Mouse (Mus musculus) embryonic facial prominence, embryonic 11.5 days (tissue): Measurements from ENCODE around the gene Kcnc1. TPM values are rescaled to one million over a fixed set of nuclear protein-coding genes. Genes with fewer than 3 reads are reported as not detected.

ENCODE experiments used
- ATAC-seq: fragments of 200-750 bp; cut with Nextera tagmentation; replicated peaks from 2 replicates; pipeline ENCODE4 v1.8.0; 2017; ENCODE audit warnings: low read depth; ENCODE audit not compliant: insufficient number of reproducible peaks, low FRiP score, low TSS enrichment
- DNase-seq: peaks from one replicate; pipeline ENCODE4 v3.0.0-alpha.2; 2015; ENCODE audit warnings: low spot score
- H3K27ac ChIP-seq: fragments of 300-500 bp; sonication (generic); replicated peaks from 2 replicates; pipeline ENCODE4 v1.5.1; 2014; ENCODE audit warnings: mild to moderate bottlenecking, low read depth, low read length, control low read depth
- H3K27me3 ChIP-seq: fragments of 300-500 bp; sonication (generic); 2 replicates; pipeline ENCODE4 v1.6.1; 2014; ENCODE audit warnings: mild to moderate bottlenecking, low read length, moderate library complexity, mixed read lengths; ENCODE audit not compliant: control insufficient read depth, insufficient read depth
- H3K36me3 ChIP-seq: fragments of 300-500 bp; sonication (generic); replicated peaks from 2 replicates; pipeline ENCODE4 v1.6.1; 2014; ENCODE audit warnings: low read depth, mild to moderate bottlenecking, low read length, moderate library complexity, mixed read lengths; ENCODE audit not compliant: control insufficient read depth, insufficient read depth
- H3K4me1 ChIP-seq: fragments of 300-500 bp; sonication (generic); 2 replicates; pipeline ENCODE4 v1.6.1; 2014; ENCODE audit warnings: low read length, mixed read lengths; ENCODE audit not compliant: control insufficient read depth, insufficient read depth
- H3K4me2 ChIP-seq: fragments of 300-500 bp; sonication (generic); 2 replicates; pipeline ENCODE4 v1.6.1; 2014; ENCODE audit warnings: low read depth, mild to moderate bottlenecking, control low read depth, low read length, moderate library complexity
- H3K4me3 ChIP-seq: fragments of 300-500 bp; sonication (generic); 2 replicates; pipeline ENCODE4 v1.5.1; 2014; ENCODE audit warnings: low read depth, low read length, control low read depth
- H3K9ac ChIP-seq: fragments of 300-500 bp; sonication (generic); replicated peaks from 2 replicates; pipeline ENCODE4 v1.6.1; 2014; ENCODE audit warnings: mild to moderate bottlenecking, control low read depth, low read length
- H3K9me3 ChIP-seq: fragments of 300-500 bp; sonication (generic); replicated peaks from 2 replicates; pipeline ENCODE4 v1.6.1; 2016; ENCODE audit warnings: mild to moderate bottlenecking, low read length, inconsistent platforms, mixed read lengths; ENCODE audit not compliant: control insufficient read depth
- WGBS: fragments of 180-500 bp; shearing (Covaris S2); extraction: QIAGEN DNeasy Blood & Tissue Kit; methylation state at CpG from one replicate; pipeline ENCODE4 v1.1.7; 2014; 5-methylcytosine and 5-hydroxymethylcytosine counted together
- polyA plus RNA-seq: library from polyadenylated mRNA; unstranded; fragments of >200 nt; fragmentation: Nextera tagmentation; extraction: Ambion mirVana; gene quantifications from 2 replicates; pipeline ENCODE4 v1.2.1, GENCODE M21; 2014

Gene Kcnc1
- polyA plus RNA-seq, 1 experiment from 2014 or later, result 0.55 TPM

DNA sequence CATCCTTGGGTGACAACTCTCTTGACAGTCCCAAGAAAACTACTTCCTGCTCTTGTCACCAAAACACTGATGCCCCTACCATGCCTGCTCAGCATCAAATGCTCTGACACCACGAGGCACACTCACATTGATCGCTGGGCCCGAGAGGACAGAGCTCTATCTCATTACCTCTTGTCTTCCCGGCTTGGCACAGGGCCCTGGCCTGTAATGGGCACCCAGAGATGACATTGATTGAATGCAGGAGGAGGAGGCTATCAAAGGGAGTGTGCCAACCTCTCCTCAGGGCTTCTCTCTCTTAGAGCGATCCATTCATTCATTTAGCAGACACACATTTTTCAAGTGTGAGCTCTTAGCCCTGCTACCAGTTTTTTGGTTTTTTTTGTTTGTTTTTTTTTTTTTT lies 79.2 kb downstream of the Kcnc1 start:
- H3K36me3 ChIP-seq, result no peaks in the 10 kb centered on the region
- no peak overlapping the region for H3K27ac ChIP-seq
- no peak overlapping the region for H3K9ac ChIP-seq
- H3K9me3 ChIP-seq, result no peaks in the 10 kb centered on the region
- ATAC-seq (no peak), DNase-seq (no peak)
- no peaks in the 10 kb centered on the region for H3K4me1 ChIP-seq
- H3K4me2 ChIP-seq, result no peak overlapping the region
- H3K27me3 ChIP-seq, result no peaks in the 10 kb centered on the region
- no peak overlapping the region for H3K4me3 ChIP-seq
- WGBS, result 90% methylated on average over 5 of the region's 5 CpGs

DNA sequence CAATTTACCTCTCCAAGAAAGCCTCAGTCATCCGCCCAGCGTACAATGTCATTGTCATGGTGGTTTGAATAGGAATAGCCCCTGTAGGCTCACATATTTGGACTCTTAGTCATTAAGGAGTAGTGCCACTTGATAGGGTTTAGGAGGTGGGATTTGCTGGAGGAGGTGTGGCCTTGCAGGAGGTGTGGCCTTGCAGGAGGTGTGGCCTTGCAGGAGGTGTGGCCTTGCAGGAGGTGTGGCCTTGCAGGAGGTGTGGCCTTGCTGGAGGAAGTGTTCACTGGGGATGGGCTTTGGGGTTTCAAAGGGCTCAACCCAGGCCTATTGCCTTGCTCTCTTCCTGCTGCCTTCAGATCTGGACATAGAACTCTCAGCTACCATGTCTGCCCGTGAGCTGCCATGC lies 81.2 kb downstream of the Kcnc1 start:
- Histone ChIP-seq H3K9me3 (no peaks in the 10 kb centered on the region), H3K27ac (no peak overlapping the region), H3K27me3 (no peaks in the 10 kb centered on the region), H3K4me2 (no peak overlapping the region), H3K36me3 (no peaks in the 10 kb centered on the region), H3K9ac (no peak overlapping the region), H3K4me3 (no peak overlapping the region), H3K4me1 (no peaks in the 10 kb centered on the region)
- ATAC-seq (no peak), DNase-seq (no peak)
- WGBS, result 89% methylated on average over 3 of the region's 3 CpGs

DNA sequence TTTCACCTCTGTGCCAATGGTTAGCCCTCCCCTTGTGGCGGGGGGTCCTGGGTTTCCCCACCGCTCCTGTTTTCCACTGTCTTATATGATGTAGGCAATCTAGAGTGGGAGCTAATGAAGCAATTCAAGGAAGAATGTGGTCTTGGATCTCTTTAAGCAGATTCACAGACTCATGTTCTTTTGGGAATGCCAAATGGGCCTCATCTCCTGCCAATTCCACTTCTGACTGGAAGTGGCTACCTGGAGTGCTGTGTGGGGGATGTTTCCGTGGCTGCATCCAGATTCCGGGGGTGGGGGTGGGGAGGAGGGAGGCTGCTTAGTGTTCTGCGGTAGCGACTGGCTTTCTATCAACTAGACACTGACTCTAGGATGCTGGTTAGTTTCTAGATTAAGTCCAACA lies 83.5 kb downstream of the Kcnc1 start:
- no peak for ATAC-seq
- Histone ChIP-seq H3K4me2 (no peak overlapping the region), H3K36me3 (no peaks in the 10 kb centered on the region), H3K4me3 (no peak overlapping the region), H3K27me3 (no peaks in the 10 kb centered on the region), H3K9me3 (no peaks in the 10 kb centered on the region), H3K27ac (no peak overlapping the region), H3K9ac (no peak overlapping the region), H3K4me1 (no peaks in the 10 kb centered on the region)
- no peak for DNase-seq
- WGBS, result 67% methylated on average over 6 of the region's 6 CpGs

DNA sequence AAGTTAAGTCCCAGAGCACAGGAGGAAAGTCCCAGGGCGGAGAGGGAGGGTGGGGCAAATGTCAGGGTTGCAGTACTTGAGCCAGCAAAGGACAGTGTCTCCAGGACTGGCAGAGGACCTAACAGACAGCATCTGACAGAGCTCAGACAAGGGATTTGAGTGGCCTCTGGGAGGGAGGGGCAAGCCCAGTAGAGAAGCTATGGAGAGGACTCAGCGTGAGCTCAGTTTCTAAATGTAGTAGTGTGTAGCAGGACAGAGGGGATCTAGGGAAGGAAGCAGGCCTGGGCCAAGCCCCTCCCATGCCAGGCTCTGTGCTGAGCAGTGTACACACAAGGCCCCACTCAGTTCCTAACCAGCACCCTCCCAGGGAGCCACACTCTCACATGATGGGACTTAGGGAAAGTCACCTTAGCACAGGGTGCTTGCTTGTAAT lies 85.8 kb downstream of the Kcnc1 start:
- Histone ChIP-seq H3K4me2 (no peak overlapping the region), H3K9ac (no peak overlapping the region), H3K27me3 (no peaks in the 10 kb centered on the region), H3K36me3 (no peaks in the 10 kb centered on the region), H3K9me3 (no peaks in the 10 kb centered on the region), H3K4me1 (no peaks in the 10 kb centered on the region), H3K4me3 (no peak overlapping the region), H3K27ac (no peak overlapping the region)
- DNase-seq (no peak), ATAC-seq (no peak)
- WGBS, result 50% methylated on average over 2 of the region's 2 CpGs

DNA sequence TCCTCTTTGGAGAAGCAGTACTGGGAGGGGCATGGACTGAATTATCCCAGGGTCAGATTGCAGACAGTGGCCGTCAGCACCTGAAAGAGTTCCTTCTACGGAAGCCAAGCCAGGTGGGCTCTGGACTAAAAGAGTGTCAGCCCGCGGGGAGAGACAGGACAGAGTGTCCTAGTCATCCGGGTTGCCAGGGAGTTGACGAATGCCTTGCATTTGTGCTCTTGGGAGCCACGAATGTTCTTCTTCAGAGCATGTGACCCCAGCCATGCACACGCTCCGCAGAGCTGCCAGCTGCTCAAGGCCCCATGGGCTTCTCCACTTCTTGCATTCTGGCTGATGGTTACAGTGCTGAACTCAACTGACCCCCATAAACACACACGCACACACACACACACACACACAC lies 86.8 kb downstream of the Kcnc1 start:
- no peak overlapping the region for H3K4me2 ChIP-seq
- H3K9me3 ChIP-seq, result no peaks in the 10 kb centered on the region
- no peak overlapping the region for H3K27ac ChIP-seq
- no peaks in the 10 kb centered on the region for H3K4me1 ChIP-seq
- DNase-seq (no peak), ATAC-seq (no peak)
- 68% methylated on average over 10 of the region's 10 CpGs for WGBS
- no peak overlapping the region for H3K4me3 ChIP-seq
- H3K9ac ChIP-seq, result no peak overlapping the region
- H3K36me3 ChIP-seq, result no peaks in the 10 kb centered on the region
- no peaks in the 10 kb centered on the region for H3K27me3 ChIP-seq

DNA sequence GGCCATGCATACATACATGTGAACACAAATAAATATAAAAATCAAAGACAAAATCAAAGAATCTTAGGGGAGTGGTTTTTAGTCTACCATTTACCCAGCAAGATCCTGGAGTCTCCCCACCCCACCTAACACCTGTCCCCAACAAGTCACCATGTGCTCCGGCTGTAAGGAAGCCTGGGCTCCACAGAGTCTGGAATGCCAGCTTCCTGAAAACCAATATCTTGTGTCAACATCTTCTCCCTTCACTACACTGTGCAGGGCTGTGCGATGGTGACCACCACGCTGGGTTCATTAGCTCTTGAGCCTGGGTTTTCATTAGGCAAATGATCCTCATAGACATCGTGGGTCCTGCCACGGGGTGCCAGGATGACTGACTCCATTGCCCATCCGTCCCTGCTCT lies 87.9 kb downstream of the Kcnc1 start:
- no peaks in the 10 kb centered on the region for H3K27me3 ChIP-seq
- H3K9me3 ChIP-seq, result no peaks in the 10 kb centered on the region
- no peak overlapping the region for H3K4me2 ChIP-seq
- no peaks in the 10 kb centered on the region for H3K36me3 ChIP-seq
- ATAC-seq, result no peak
- WGBS, result 78% methylated on average over 6 of the region's 6 CpGs
- no peaks in the 10 kb centered on the region for H3K4me1 ChIP-seq
- no peak overlapping the region for H3K27ac ChIP-seq
- H3K9ac ChIP-seq, result no peak overlapping the region
- no peak for DNase-seq
- H3K4me3 ChIP-seq, result no peak overlapping the region

DNA sequence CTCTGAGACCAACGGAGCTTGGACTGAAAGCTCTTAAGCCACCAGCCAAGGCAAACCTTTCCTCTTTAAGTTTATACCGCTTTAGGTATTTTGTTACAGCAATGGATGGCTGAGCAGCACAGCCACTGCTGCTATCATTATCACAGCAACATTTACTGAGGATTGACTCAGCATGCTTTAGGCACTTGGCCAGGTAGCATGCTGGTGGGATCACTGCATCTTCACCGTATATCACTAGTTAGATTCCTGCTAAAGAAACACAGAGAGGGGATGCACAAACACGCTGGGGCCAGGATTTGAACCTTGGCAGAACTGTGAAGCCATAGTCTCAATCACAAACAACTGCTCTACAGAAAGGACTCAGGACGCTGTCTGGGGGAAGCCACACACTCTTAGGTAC lies 90.5 kb downstream of the Kcnc1 start:
- DNase-seq (no peak), ATAC-seq (no peak)
- no peaks in the 10 kb centered on the region for H3K9me3 ChIP-seq
- H3K27me3 ChIP-seq, result no peaks in the 10 kb centered on the region
- no peaks in the 10 kb centered on the region for H3K4me1 ChIP-seq
- 81% methylated on average over 5 of the region's 5 CpGs for WGBS
- no peak overlapping the region for H3K27ac ChIP-seq
- no peak overlapping the region for H3K4me3 ChIP-seq
- H3K4me2 ChIP-seq, result no peak overlapping the region
- no peaks in the 10 kb centered on the region for H3K36me3 ChIP-seq
- no peak overlapping the region for H3K9ac ChIP-seq

DNA sequence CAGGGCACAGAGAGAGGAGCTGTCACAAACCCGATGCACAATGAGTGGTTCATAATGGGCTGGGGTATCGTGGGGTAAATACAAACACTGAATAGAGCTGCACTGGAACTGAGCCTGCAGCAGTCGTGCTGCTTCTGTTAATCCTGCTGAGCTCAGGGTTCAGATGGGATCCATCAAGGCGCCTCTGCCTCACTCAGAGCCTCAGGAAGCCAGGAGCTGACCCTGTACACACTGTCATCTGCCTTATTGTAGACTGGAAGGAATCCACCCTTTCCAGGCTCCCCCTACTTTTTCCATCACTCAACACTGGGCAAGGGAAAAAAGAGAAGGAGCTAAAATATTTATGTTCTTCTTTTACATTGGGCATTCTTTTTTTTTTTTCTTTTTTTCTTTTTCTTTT lies 91.1 kb downstream of the Kcnc1 start:
- DNase-seq (no peak), ATAC-seq (no peak)
- no peak overlapping the region for H3K4me3 ChIP-seq
- no peak overlapping the region for H3K4me2 ChIP-seq
- 40% methylated on average over 4 of the region's 4 CpGs for WGBS
- no peak overlapping the region for H3K27ac ChIP-seq
- no peaks in the 10 kb centered on the region for H3K27me3 ChIP-seq
- no peak overlapping the region for H3K9ac ChIP-seq
- H3K9me3 ChIP-seq, result no peaks in the 10 kb centered on the region
- no peaks in the 10 kb centered on the region for H3K36me3 ChIP-seq
- no peaks in the 10 kb centered on the region for H3K4me1 ChIP-seq
